Mouse (Mus musculus) brown adipose tissue, adult 24 weeks (tissue): ENCODE measurements around the gene Epsti1. TPM values are rescaled to one million over a fixed set of nuclear protein-coding genes. Genes with fewer than 3 reads are reported as not detected.

Source experiments
- H3K27ac ChIP-seq: fragments of 200-500 bp; replicated peaks from 2 replicates; pipeline ENCODE4 v1.5.1; 2012; ENCODE audit warnings: low read depth, mild to moderate bottlenecking, low read length
- H3K4me1 ChIP-seq: fragments of 200-500 bp; 2 replicates; pipeline ENCODE4 v1.6.1; 2012; ENCODE audit warnings: low read length, mixed read lengths; ENCODE audit not compliant: control insufficient read depth, insufficient read depth, insufficient read length
- H3K4me3 ChIP-seq: fragments of 200-500 bp; 2 replicates; pipeline ENCODE4 v1.5.1; 2012; ENCODE audit warnings: low read depth, mild to moderate bottlenecking, low read length, moderate library complexity; ENCODE audit not compliant: insufficient read depth
- polyA plus RNA-seq: library from polyadenylated mRNA; stranded (reverse); fragments of >200 nt; gene quantifications from 2 replicates; pipeline ENCODE4 v1.2.4, GENCODE M21; 2012; ENCODE audit not compliant: missing spikeins, insufficient read depth, insufficient read length

Gene Epsti1
- polyA plus RNA-seq, 1 experiment: 2.2 TPM

GRCm38 (mm10) chr14:77933243-77933642 lies 29.2 kb downstream of the Epsti1 start:
- no peak overlapping the region for H3K27ac ChIP-seq
- no peak overlapping the region for H3K4me3 ChIP-seq
- H3K4me1 ChIP-seq: no peaks in the 10 kb centered on the region

GRCm38 (mm10) chr14:77934431-77934830 lies 30.4 kb downstream of the Epsti1 start:
- no peak overlapping the region for H3K27ac ChIP-seq
- no peak overlapping the region for H3K4me3 ChIP-seq
- H3K4me1 ChIP-seq: no peaks in the 10 kb centered on the region

- Histone ChIP-seq H3K27ac (no peak overlapping the region), H3K4me1 (no peaks in the 10 kb centered on the region), H3K4me3 (no peak overlapping the region)
Observed at GRCm38 (mm10) chr14:77941105-77941504, 37.1 kb downstream of the Epsti1 start.

GRCm38 (mm10) chr14:77942235-77942634 lies 38.2 kb downstream of the Epsti1 start:
- no peak overlapping the region for H3K4me3 ChIP-seq
- H3K4me1 ChIP-seq: no peaks in the 10 kb centered on the region
- no peak overlapping the region for H3K27ac ChIP-seq

DNA sequence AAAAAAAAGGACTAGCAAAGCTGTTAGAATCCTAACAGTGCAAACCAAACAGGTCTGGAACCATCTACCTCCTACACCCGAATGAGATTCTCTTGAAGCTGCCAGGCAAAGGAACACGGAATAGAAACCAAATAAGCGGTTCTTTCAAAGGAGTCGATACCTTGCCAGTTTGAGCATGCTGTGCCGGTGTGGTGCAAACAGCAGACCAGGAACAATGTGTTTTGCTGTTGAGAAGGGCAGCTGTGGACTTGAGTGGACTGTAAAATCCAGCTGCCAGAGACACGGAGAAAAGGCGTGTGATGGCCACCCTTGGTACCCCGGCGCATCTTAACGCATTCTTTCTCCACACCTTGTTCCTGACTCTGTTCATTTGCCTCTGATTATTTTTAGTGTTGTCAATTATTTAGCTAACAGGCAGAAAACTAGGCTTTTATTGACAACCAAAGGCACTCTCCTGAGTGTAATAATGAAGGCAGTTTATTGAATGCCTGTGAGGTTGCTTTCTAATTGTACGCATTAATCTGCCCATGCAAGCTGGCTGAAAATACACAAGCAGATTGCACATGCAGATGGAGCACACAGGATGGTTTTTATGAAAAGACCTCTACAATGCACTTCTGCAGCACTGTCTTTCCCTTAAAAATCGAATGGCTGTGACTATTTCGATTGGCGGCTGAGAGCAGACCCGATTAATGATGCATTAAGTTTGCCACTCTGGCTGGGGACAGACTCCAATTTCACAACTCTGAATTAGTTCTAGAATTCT lies 38.9 kb downstream of the Epsti1 start:
- no peak overlapping the region for H3K27ac ChIP-seq
- H3K4me3 ChIP-seq: no peak overlapping the region
- no peaks in the 10 kb centered on the region for H3K4me1 ChIP-seq

GRCm38 (mm10) chr14:77961741-77962140 lies 57.7 kb downstream of the Epsti1 start:
- Histone ChIP-seq H3K27ac (no peak overlapping the region), H3K4me1 (no peaks in the 10 kb centered on the region), H3K4me3 (no peak overlapping the region)

DNA sequence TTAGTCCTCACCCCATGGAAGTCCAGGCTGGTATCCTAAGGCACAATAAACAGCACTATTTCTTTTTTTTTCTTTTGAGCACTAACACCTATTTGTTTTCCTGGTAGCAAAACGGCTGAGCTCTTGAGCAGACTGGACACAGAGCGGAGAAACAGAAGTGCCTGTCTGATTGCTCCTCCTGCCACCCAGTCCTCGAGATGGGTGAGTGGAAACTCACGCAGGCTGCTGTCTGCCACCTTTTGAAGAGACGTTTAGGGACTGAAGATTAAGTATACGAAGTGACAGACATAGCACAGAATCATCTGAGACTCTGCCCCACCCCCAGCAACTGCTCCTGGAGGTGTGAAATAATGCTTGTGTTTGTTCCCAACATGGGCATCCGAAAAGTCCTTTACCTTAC lies 59.5 kb downstream of the Epsti1 start:
- Histone ChIP-seq H3K27ac (no peak overlapping the region), H3K4me1 (no peaks in the 10 kb centered on the region), H3K4me3 (no peak overlapping the region)

DNA sequence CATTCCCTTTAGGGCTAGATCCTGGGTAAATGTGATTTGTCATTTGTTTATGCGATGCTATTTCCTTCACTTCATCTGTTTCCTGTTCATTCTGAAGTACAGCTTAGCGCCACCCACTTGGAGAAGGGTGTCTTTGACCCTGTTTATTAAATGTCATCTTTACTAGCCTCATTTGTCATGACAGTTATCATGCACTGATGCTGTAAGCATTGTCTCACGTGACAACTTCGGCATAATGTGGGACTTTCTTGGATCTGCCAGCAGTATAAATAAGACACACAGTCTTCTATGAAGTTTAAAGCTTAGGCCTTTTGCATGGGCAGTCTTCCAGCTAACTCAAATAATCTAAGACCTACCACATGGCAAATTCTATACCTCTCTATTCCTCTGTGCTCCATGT lies 67.3 kb downstream of the Epsti1 start:
- no peak overlapping the region for H3K4me3 ChIP-seq
- no peak overlapping the region for H3K27ac ChIP-seq
- H3K4me1 ChIP-seq: no peaks in the 10 kb centered on the region

DNA sequence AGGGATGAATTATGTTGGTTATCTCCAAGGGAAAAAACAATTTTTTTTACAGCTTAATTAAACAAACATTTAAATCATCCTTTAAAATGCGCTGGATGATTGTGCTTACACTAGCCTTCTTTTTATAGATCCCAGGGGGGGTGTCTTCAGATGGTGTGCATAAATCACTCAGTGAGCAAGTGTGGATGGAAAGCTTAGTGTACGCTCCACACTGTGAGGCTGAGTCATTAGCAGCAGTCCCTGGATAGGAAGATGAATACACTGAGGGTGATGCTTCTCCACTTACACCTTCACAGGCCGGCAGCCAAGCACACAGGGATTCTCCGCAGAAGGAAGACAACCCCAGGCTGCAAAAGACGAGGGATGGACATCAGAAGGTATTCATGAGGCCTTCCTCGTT lies 70.2 kb downstream of the Epsti1 start:
- Histone ChIP-seq H3K4me1 (no peaks in the 10 kb centered on the region), H3K27ac (no peak overlapping the region), H3K4me3 (no peak overlapping the region)

GRCm38 (mm10) chr14:77975702-77976101 lies 71.7 kb downstream of the Epsti1 start:
- Histone ChIP-seq H3K4me3 (no peak overlapping the region), H3K27ac (no peak overlapping the region), H3K4me1 (no peaks in the 10 kb centered on the region)

DNA sequence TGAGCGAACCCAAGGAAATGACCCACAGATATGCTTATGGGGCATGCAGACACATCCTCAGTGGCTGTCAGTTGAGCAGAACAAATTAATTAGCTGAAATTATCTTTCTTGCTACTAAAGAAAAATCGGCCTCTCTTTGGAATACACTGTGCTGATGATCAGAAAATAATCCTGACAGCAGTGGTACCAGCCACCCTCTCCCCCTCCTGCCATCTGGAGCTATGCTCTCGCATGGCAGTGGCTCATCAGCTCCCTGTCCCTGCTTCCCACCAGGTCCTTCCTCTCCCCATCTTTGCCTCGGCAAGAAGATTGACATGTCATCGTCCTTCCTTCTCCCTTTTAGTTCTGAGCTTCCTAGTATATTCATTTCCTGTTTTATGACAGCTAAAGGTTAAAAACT lies 77.5 kb downstream of the Epsti1 start:
- H3K27ac ChIP-seq: no peak overlapping the region
- H3K4me1 ChIP-seq: no peaks in the 10 kb centered on the region
- no peak overlapping the region for H3K4me3 ChIP-seq

- Histone ChIP-seq H3K4me3 (no peak overlapping the region), H3K4me1 (no peaks in the 10 kb centered on the region), H3K27ac (no peak overlapping the region)
Observed at GRCm38 (mm10) chr14:77997731-77998130, 93.7 kb downstream of the Epsti1 start.

DNA sequence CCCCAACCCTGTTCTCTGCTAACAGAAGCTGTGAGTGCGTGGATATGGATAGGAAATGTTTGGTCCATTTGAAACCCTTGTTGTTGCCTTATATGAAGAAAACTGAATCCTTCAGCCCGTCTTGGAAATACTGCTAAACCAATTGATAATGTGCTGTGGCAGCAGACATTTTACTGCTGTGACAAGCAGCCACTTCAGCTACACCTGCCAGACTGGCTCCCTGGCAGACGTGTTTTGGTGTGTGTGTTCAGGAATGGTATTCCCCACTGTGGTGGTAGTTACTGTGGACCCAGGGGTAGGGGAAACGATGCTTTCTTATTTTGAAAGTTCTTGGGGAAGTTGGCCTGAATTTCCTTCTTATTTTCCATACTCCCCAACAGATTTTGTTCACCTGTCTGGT lies 100.4 kb downstream of the Epsti1 start:
- Histone ChIP-seq H3K4me1 (no peaks in the 10 kb centered on the region), H3K27ac (no peak overlapping the region), H3K4me3 (no peak overlapping the region)

DNA sequence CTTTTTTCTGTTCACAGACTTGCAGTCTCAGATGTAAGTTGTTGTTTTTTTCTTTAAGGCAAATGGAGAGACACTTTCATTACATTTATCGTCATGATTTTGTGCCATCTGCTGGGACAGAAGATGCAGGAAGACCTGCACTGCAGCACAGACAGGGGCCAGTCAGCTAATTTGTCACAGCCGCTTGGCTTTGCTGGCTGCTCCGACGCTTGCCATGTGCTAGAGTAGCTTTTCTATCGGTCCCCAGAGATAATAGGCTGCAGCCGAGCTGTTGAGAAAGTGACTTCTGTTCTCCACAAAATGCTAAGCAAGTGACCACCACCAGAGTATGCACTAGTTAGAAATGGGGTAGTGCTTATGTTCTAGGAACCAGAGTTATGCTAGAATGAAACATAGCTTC lies 104.0 kb downstream of the Epsti1 start:
- no peak overlapping the region for H3K27ac ChIP-seq
- H3K4me1 ChIP-seq: no peaks in the 10 kb centered on the region
- no peak overlapping the region for H3K4me3 ChIP-seq

DNA sequence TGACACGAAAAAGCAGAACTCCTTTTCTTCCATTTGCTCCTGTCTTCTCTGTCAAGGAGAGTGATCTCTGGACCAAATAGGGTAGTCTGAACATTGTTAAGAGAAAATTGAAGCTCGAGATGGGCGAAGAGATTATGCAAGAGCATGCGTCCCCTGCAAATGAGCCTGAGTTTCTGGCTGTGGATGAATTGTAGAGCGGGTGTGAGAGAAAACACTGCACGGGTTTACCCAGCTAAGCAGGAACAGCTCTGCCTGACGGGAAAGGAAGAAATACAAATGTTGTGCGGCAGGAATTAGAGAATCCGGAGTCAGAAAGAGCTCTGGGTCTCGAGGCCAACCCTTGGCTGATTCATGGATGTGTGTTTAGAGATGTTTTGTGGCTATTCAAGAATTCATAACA lies 107.8 kb downstream of the Epsti1 start:
- Histone ChIP-seq H3K27ac (no peak overlapping the region), H3K4me3 (no peak overlapping the region), H3K4me1 (no peaks in the 10 kb centered on the region)

DNA sequence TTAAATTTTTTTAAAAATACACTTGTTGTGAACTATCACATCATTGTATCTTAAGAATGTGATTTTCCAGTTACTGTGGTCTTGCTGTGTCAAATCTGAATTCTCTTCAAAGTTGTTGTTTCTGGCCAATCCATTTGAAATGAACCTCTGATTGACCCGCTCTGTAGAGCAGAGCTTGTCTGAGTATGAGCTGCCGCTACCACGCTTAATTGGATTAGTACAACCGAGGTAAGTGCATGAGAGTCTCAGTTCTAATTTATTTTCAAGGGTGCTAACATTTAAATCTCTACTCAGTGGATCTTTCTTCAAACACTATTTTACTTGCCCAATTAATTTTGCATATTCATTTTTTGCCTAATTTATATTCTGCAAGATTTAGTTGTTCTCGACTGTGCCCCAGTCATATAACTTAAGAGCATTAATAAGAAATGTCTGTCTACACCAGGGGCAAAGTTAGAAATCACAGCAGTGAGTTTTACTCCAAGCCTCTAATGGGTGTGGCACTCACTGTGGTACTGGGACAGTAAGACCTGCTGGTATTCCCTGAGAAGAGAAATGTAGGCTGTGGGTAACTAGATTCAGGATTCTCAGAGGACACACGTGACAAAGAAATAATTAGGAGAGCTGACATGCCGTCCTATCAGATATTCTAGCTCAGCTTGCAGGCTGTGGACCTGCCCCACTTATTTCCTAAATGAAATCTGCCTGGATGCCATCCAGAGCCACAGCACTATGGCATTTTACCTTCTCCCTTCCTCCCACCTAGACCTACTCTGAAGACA lies 111.7 kb downstream of the Epsti1 start:
- Histone ChIP-seq H3K4me3 (no peak overlapping the region), H3K27ac (no peak overlapping the region), H3K4me1 (no peaks in the 10 kb centered on the region)
